ENCODE assay signal across 32 mouse cellular contexts in genomic region chr15:103113077-103113476, GRCm38 (mm10). TPM values are rescaled to one million over a fixed set of nuclear protein-coding genes. Genes with fewer than 3 reads are reported as not detected.
DNase-seq lines count a peak whose midpoint lies in the region; ATAC-seq and TF ChIP-seq lines count a peak whose summit lies in the region.
"Had no signal": no experiment of that assay in that cellular context is flagged by ENCODE, and none has a peak within 500 bp of the region (broad histone marks: within the 10 kb centered on the region; RNA-seq: fewer than 3 reads in every experiment).

No protein-coding gene starts in this region.

- DNase-seq in gastrocnemius, adult 2 months = no peak
- no peak for DNase-seq in gastrocnemius, adult 18-20 months (ENCODE audit: low spot score)
- DNase-seq in layer of hippocampus, adult 2 months (ENCODE audit: low spot score in 2 of 2) = no peak
- DNase-seq in layer of hippocampus, adult 18-20 months (ENCODE audit: low spot score in 2 of 2) = no peak
- DNase-seq in CH12.LX (ENCODE audit: extremely low read depth) = no peak
- DNase-seq in Patski (ENCODE audit: low read depth, low spot score) = no peak
- no peak for DNase-seq in spleen, postnatal 14 days (ENCODE audit: low spot score in 2 of 2)
- DNase-seq: adrenal gland, postnatal 25 days; cerebellum, adult 2 months; cerebellum, postnatal 14 days; gastrocnemius, postnatal 10 days; heart, postnatal 14 days; kidney, postnatal 36 days; layer of hippocampus, adult 9-11 months; liver, postnatal 0 days; retina, postnatal 1 day; right cerebral cortex, postnatal 14 days; thymus, adult 2 months; thymus, postnatal 36 days had no signal

- no peak overlapping the region for H3K4me2 ChIP-seq in CH12.LX (ENCODE audit: insufficient read depth, low read depth, poor library complexity, severe bottlenecking)
- H3K4me2 ChIP-seq: embryonic facial prominence, embryonic 15.5 days; kidney, embryonic 15.5 days; limb, embryonic 15.5 days; midbrain, embryonic 13.5 days; neural tube, embryonic 15.5 days had no signal

- no peaks in the 10 kb centered on the region for H3K9me3 ChIP-seq in CH12.LX (replicated peaks; ENCODE audit: low read length)
- H3K9me3 ChIP-seq: embryonic facial prominence, embryonic 10.5 days; embryonic facial prominence, embryonic 15.5 days; kidney, embryonic 15.5 days; limb, embryonic 10.5 days; limb, embryonic 15.5 days; midbrain, embryonic 13.5 days; neural tube, embryonic 15.5 days had no signal

- intact Hi-C loops in gastrocnemius, adult 2 months (cut with DNase I) = no loop called here

- POLR2A ChIA-PET in Patski (lab: Charles Lee) = interaction anchor here (0.6 kb wide), 1 partner anchor 145 kb away, joined by 3 read pairs; no protein-coding TSS in a partner anchor

- TF ChIP-seq CTCF in gastrocnemius, adult 2 months (IDR thresholded peaks at IDR 0.05) = peak; percentile 48
- peak; percentile 31 for TF ChIP-seq CTCF in layer of hippocampus, adult 2 months (conservative IDR thresholded peaks at IDR 0.05)
- peak; percentile 40 to 55; a peak in 3 of 4 replicates for TF ChIP-seq CTCF in CH12.LX (conservative IDR thresholded peaks at IDR 0.05 in 1 of 2, IDR thresholded peaks at IDR 0.05 in 1 of 2; ENCODE audit: low read depth in 2 of 2, low read length in 2 of 2)
- peak; percentile 58 for TF ChIP-seq CTCF in Patski (IDR thresholded peaks at IDR 0.05)

- TF ChIP-seq POLR2A in CH12.LX (IDR thresholded peaks at IDR 0.05; ENCODE audit: low read depth, low read length) = no peak

- H3K27me3 ChIP-seq in CH12.LX (replicated peaks) (peaks cover 17% of the 10 kb centered on the region), Patski (no peaks in the 10 kb centered on the region)
- H3K27me3 ChIP-seq: neural tube, embryonic 15.5 days had no signal

- no peak for TF ChIP-seq EP300 in CH12.LX (IDR thresholded peaks at IDR 0.05; ENCODE audit: low read length)

- dilution Hi-C loops in CH12.LX (cut with MboI; ENCODE audit: extremely low pct_ligation_motif_present, extremely low pct_unique_long_range_greater_than_20kb, low sequenced_read_pairs) = no loop called here

- CTCF ChIA-PET in Patski (lab: Charles Lee) = interaction anchor here (0.9 kb wide), 1 partner anchor 14 kb away, joined by 3 read pairs; no protein-coding TSS in a partner anchor

- in situ Hi-C loops in CH12.LX (cut with MboI; ENCODE audit: low pct_ligation_motif_present, low pct_unique_long_range_greater_than_20kb, low sequenced_read_pairs) = no loop called here
- in situ Hi-C loops in Patski (cut with MboI; ENCODE audit: low pct_unique_long_range_greater_than_20kb) = no loop called here

- no peaks in the 10 kb centered on the region for H3K36me3 ChIP-seq in CH12.LX (replicated peaks in 1 of 2; ENCODE audit: control insufficient read depth in 1 of 2, insufficient read depth in 1 of 2, low read length in 1 of 2)
- H3K36me3 ChIP-seq: embryonic facial prominence, embryonic 10.5 days; embryonic facial prominence, embryonic 15.5 days; kidney, embryonic 15.5 days; limb, embryonic 10.5 days; limb, embryonic 15.5 days; midbrain, embryonic 13.5 days; neural tube, embryonic 15.5 days had no signal

- peaks cover 0 to 25% of the 10 kb centered on the region in 2 experiments; a peak in 2 of 4 replicates for H3K4me1 ChIP-seq in CH12.LX (ENCODE audit: control insufficient read depth in 1 of 2, insufficient read depth in 2 of 2)

- no peaks in the 10 kb centered on the region for H3K79me2 ChIP-seq in CH12.LX (replicated peaks; ENCODE audit: control insufficient read depth, extremely low read depth, insufficient read depth, poor library complexity, severe bottlenecking)

- no peak overlapping the region; the same call in 1 of the 2 replicates for H3K27ac ChIP-seq in gastrocnemius, adult 2 months
- no peak overlapping the region for H3K27ac ChIP-seq in layer of hippocampus, adult 2 months
- H3K27ac ChIP-seq in CH12.LX (ENCODE audit: insufficient read depth, low read depth) = no peak overlapping the region
- H3K27ac ChIP-seq: embryonic facial prominence, embryonic 10.5 days; embryonic facial prominence, embryonic 15.5 days; limb, embryonic 10.5 days; limb, embryonic 15.5 days; macrophage; midbrain, embryonic 13.5 days; neural tube, embryonic 15.5 days had no signal

- H3K4me3 ChIP-seq in gastrocnemius, adult 2 months = no peak overlapping the region
- no peak overlapping the region for H3K4me3 ChIP-seq in layer of hippocampus, adult 2 months
- no peak overlapping the region for H3K4me3 ChIP-seq in CH12.LX (replicated peaks in 1 of 3; ENCODE audit: low read depth in 2 of 3, low read length in 2 of 3, poor library complexity in 1 of 3)
- H3K4me3 ChIP-seq: embryonic facial prominence, embryonic 10.5 days; embryonic facial prominence, embryonic 15.5 days; kidney, embryonic 15.5 days; limb, embryonic 10.5 days; limb, embryonic 15.5 days; midbrain, embryonic 13.5 days; neural tube, embryonic 15.5 days had no signal

- ATAC-seq in Patski = no peak
- no peak for ATAC-seq in erythroblast, adult 5-6 weeks (replicated peaks; ENCODE audit: low FRiP score, poor library complexity, severe bottlenecking)
- ATAC-seq: forebrain, embryonic 14.5 days; hindbrain, embryonic 16.5 days; intestine, embryonic 16.5 days; liver, postnatal 0 days; lung, postnatal 0 days; midbrain, embryonic 13.5 days had no signal

- no peak overlapping the region for H3K9ac ChIP-seq in CH12.LX (ENCODE audit: insufficient read depth, low read depth)
- H3K9ac ChIP-seq: embryonic facial prominence, embryonic 15.5 days; kidney, embryonic 15.5 days; limb, embryonic 15.5 days; liver, postnatal 0 days; midbrain, embryonic 13.5 days; neural tube, embryonic 15.5 days had no signal

- peak; percentile 56 for TF ChIP-seq RAD21 in CH12.LX (IDR thresholded peaks at IDR 0.05; ENCODE audit: low read depth, low read length)

TF ChIP-seq in CH12.LX, 34 proteins besides CTCF, POLR2A, EP300 and RAD21:
- TF ChIP-seq POLR2AphosphoS2 (IDR thresholded peaks at IDR 0.05; ENCODE audit: low read depth, low read length) (no peak), PAX5 (IDR thresholded peaks at IDR 0.05; ENCODE audit: low read length) (no peak), ZNF384 (IDR thresholded peaks at IDR 0.05; ENCODE audit: low read depth, low read length) (no peak), SMC3 (IDR thresholded peaks at IDR 0.05; ENCODE audit: low read depth, low read length) (peak; percentile 57)

RNA-seq across cellular contexts. Expression of gene Smug1, which starts 53.8 kb away (rescaled TPM):
- 10 to 100 TPM; 10.8 to 12.7 TPM for total RNA-seq in gastrocnemius, adult 2 months (2021)
- total RNA-seq in gastrocnemius, adult 18-20 months (2021) = 10 to 100 TPM in 1 of 2 experiments, 1 to 10 TPM in 1; 9.4 to 11.3 TPM
- 10 to 100 TPM; 17.9 to 18.2 TPM for total RNA-seq in layer of hippocampus, adult 2 months (2021)
- total RNA-seq in layer of hippocampus, adult 18-20 months (2021) = 10 to 100 TPM; 18.3 to 19.9 TPM
- 7.3 and 7.8 TPM in 2 replicates for total RNA-seq in CH12.LX (2012; rRNA removed)
- 9.5 and 9.8 TPM in 2 replicates for total RNA-seq in CH12.LX (2014; rRNA removed)
- 6.1 and 7.3 TPM in 2 replicates for polyA plus RNA-seq in CH12.LX (2012; ENCODE audit: insufficient read length, low read depth)
- polyA plus RNA-seq in Patski (2021) = 17.4 TPM
- 1.5 TPM in 1 of 2 replicates, not detected in the other for total RNA-seq in erythroblast, adult 5-6 weeks (2015; ENCODE audit: low replicate concordance)
- total RNA-seq in erythroblast, adult 5-6 weeks (2017; ENCODE audit: low replicate concordance) = 0.70 and 1.0 TPM in 2 replicates
